In genomic region chr5:149175736-149176135, GRCm38 (mm10) we compare ENCODE assay signal across 18 mouse cellular contexts.
"Had no signal": no experiment of that assay in that cellular context is flagged by ENCODE, and none has a peak within 500 bp of the region (broad histone marks: within the 10 kb centered on the region; RNA-seq: fewer than 3 reads in every experiment).

No protein-coding gene starts in this region.

- H3K4me1 ChIP-seq: midbrain, embryonic 13.5 days; midbrain, embryonic 15.5 days; neural tube, embryonic 15.5 days had no signal

- H3K4me3 ChIP-seq: midbrain, embryonic 10.5 days; midbrain, embryonic 13.5 days; midbrain, embryonic 15.5 days; myocyte; neural tube, embryonic 13.5 days; neural tube, embryonic 15.5 days had no signal

- H3K27me3 ChIP-seq: midbrain, embryonic 13.5 days; midbrain, embryonic 15.5 days; neural tube, embryonic 13.5 days; neural tube, embryonic 15.5 days had no signal

- H3K9me3 ChIP-seq: midbrain, embryonic 10.5 days; midbrain, embryonic 13.5 days; midbrain, embryonic 15.5 days; neural tube, embryonic 13.5 days; neural tube, embryonic 15.5 days had no signal

- H3K36me3 ChIP-seq: midbrain, embryonic 13.5 days; midbrain, embryonic 15.5 days; neural tube, embryonic 13.5 days; neural tube, embryonic 15.5 days had no signal

- H3K27ac ChIP-seq: midbrain, embryonic 10.5 days; midbrain, embryonic 13.5 days; midbrain, embryonic 15.5 days; neural tube, embryonic 13.5 days; neural tube, embryonic 15.5 days had no signal

- DNase-seq: lung, adult 18-20 months; lung, embryonic 14.5 days; lung, postnatal 10 days; lung, postnatal 4 days; retina, postnatal 1 day; right cerebral cortex, adult 18-20 months; right cerebral cortex, postnatal 25 days; right cerebral cortex, postnatal 4 days; spleen, adult 18-20 months; thymus, adult 18-20 months; thymus, postnatal 14 days; thymus, postnatal 36 days had no signal
